Mouse (Mus musculus) monocyte, adult 5-6 weeks (primary cell): ENCODE data around the gene H2-M10.1. TPM values are rescaled to one million over a fixed set of nuclear protein-coding genes. Genes with fewer than 3 reads are reported as not detected.
"Not testable (repeated sequence)": the region's sequence is repeated elsewhere in the genome, so short reads cannot be mapped to it uniquely, and the experiment has no call there.

ENCODE experiments used
- ATAC-seq: fragments of 153-309, 156-312 bp; replicated peaks from 2 replicates; pipeline ENCODE4 v1.8.0; 2017; ENCODE audit warnings: mild to moderate bottlenecking; ENCODE audit not compliant: low TSS enrichment, insufficient number of reproducible peaks, severe bottlenecking, poor library complexity, low FRiP score
- total RNA-seq: library from RNA; stranded (forward); fragments of 200-1000, 200-491, 200-594 nt; gene quantifications from 3 replicates; pipeline ENCODE4 v1.2.3, GENCODE M21; 2017

H2-M10.1 gene
- not detected in 3 replicates for total RNA-seq

- ATAC-seq: no peak
Observed at GRCm38 (mm10) chr17:36326055-36326454, at the start of gene H2-M10.1. Gene H2-M10.1 (minus strand): TSS chr17:36326155.

- ATAC-seq: not testable (repeated sequence)
Observed at GRCm38 (mm10) chr17:36368317-36368716, 42.4 kb upstream of the H2-M10.1 start, which contains the start of gene H2-M10.3. Gene H2-M10.3 (minus strand): TSS chr17:36368417.

DNA sequence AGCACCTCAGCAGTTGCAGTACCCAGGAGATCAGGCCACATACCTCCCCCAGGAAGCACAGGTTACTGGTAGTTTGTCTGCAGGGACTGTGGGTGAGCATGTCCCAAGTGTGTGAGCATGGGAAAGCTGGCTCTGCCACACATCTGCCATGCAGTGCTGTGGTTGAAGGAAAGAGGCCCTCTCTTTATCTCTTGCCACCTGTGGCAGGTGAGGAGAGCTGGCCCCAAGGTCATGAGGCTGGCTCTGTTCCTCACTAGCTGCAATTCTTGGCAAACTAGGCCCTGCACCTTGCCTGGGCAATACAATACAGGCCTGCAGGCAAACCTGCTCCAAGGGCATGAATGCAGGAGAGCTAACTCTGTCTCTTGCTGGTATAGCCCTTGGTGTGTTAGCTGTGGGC, 36.4 kb upstream of the H2-M10.1 start:
- ATAC-seq: not testable (repeated sequence)

GRCm38 (mm10) chr17:36357512-36357911, 31.6 kb upstream of the H2-M10.1 start:
- peak; percentile 66; the same call in 1 of the 2 replicates for ATAC-seq

- no peak for ATAC-seq
Observed at GRCm38 (mm10) chr17:36355763-36356162, 29.8 kb upstream of the H2-M10.1 start.

- ATAC-seq: not testable (repeated sequence)
Observed at GRCm38 (mm10) chr17:36355343-36355742, 29.4 kb upstream of the H2-M10.1 start.

DNA sequence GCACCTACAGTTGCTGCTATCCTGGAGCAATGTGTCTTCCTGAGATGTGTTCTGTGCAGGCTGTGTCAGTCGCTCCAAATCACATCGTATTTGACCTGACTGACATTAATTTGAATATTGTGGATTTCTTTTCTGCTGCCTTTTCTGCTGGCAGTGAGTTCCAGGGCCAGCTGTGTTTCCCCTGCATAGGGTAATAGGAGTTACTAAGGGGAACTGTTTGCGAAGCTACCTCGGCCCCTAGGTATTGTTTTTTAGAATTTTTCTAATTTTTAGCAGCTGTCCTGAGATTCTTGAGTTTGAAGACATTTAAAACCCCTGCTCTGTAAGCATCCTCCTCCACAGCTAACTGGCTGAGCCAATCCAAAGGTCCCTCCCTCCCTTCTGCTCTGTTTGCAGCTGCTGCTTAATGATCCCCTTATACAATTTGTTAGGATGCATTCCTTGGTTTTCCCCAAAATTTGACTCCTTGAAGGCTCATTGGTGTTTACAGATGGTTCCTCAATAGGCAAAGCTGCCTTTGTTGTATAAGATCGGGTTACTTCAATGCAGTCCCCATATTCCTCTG, 10.2 kb downstream of the H2-M10.1 start:
- ATAC-seq: no peak

- peak; percentile 83 for ATAC-seq
Observed at GRCm38 (mm10) chr17:36315041-36315688, 10.8 kb downstream of the H2-M10.1 start.

GRCm38 (mm10) chr17:36314511-36314910, 11.4 kb downstream of the H2-M10.1 start:
- no peak for ATAC-seq

DNA sequence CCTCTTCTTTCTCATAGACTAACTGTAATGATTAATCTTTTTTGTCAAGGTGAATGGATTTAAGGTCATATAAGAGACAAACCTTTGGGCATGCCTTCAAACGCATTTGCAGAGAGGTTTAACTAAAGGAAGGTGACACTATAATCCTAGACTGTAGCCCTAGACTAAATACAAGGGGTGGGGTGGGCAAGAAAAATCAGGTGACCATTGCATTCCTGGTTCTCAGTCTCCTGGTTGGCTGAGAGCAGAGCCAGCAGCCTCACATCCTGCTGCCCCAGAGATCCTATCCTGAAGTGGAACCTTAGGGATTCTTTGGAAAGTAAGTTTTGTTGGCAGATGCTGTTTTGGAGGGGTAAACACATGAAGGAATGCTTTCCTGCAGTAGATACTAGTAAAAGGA, 16.7 kb downstream of the H2-M10.1 start:
- no peak for ATAC-seq

- peak; percentile 61; the same call in 1 of the 2 replicates for ATAC-seq
Observed at GRCm38 (mm10) chr17:36308855-36309254, 17.1 kb downstream of the H2-M10.1 start.

GRCm38 (mm10) chr17:36286390-36286789, 39.6 kb downstream of the H2-M10.1 start, which contains the start of gene H2-M10.2:
Gene H2-M10.2 (minus strand): TSS chr17:36286490.
- no peak for ATAC-seq

- no peak for ATAC-seq
Observed at GRCm38 (mm10) chr17:36281521-36282245, 44.3 kb downstream of the H2-M10.1 start.

DNA sequence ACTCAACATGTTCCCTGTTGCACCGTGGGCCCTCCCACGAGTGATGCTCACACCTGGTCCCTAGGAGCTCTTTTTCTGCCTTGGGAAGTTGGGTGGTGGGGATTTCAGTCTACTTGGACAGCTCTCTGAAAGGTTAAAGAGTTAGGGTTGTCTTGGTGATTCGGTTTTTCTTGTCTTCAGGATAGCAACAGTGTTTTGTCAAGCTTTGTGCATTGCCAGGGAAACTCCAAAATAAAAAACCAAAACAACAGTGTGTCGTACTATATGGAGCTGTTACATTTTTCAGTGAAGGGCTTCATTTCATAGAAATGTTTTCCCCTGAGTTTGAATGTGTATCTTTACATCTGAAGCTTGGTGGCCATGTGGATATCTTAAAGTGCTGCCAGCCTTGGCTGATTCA, 51.2 kb downstream of the H2-M10.1 start:
- ATAC-seq: no peak

- no peak for ATAC-seq
Observed at GRCm38 (mm10) chr17:36273796-36274195, 52.2 kb downstream of the H2-M10.1 start.

Other genes starting within 250 kb of the H2-M10.1 start
- 1.4 to 2.5 TPM in 2 of 3 replicates, not detected in the other for gene Gm19684, start 204.5 kb downstream of the H2-M10.1 start, total RNA-seq
- not detected in 3 replicates for gene Gm7030, start 196.7 kb downstream of the H2-M10.1 start, total RNA-seq
- gene Gm8909, start 157.6 kb downstream of the H2-M10.1 start, total RNA-seq: 3.5 TPM in 1 of 3 replicates, not detected in the others
- gene H2-T3, start 135.9 kb downstream of the H2-M10.1 start, total RNA-seq: not detected in 3 replicates
- 51.0 to 53.1 TPM (median 52.6 TPM) in 3 replicates for gene Rpp21, start 68.1 kb downstream of the H2-M10.1 start, total RNA-seq
- 36.0 to 56.8 TPM (median 40.5 TPM) in 3 replicates for gene Trim39, start 53.9 kb downstream of the H2-M10.1 start, total RNA-seq
- gene H2-M10.2, start 39.7 kb downstream of the H2-M10.1 start, total RNA-seq: not detected in 3 replicates
- not detected in 3 replicates for gene H2-M10.3, start 42.3 kb upstream of the H2-M10.1 start, total RNA-seq
- not detected in 3 replicates for gene H2-M10.4, start 136.2 kb upstream of the H2-M10.1 start, total RNA-seq
- not detected in 3 replicates for gene H2-M11, start 220.9 kb upstream of the H2-M10.1 start, total RNA-seq